ENCODE assay signal across 17 mouse cellular contexts in genomic region chr2:35589385-35589784, GRCm38 (mm10). TPM values are rescaled to one million over a fixed set of nuclear protein-coding genes. Genes with fewer than 3 reads are reported as not detected.
A peak's percentile ranks its signal among the peaks of the same experiment; 100 is the strongest.
DNase-seq lines count a peak whose midpoint lies in the region; ATAC-seq and TF ChIP-seq lines count a peak whose summit lies in the region.
"Had no signal": no experiment of that assay in that cellular context is flagged by ENCODE, and none has a peak within 500 bp of the region (broad histone marks: within the 10 kb centered on the region; RNA-seq: fewer than 3 reads in every experiment).

No protein-coding gene starts in this region.

- WGBS in heart, embryonic 10.5 days: 45% methylated on average over 10 of the region's 10 CpGs
- WGBS in heart, postnatal 0 days: 66% methylated on average over 10 of the region's 10 CpGs
- WGBS in lung, postnatal 0 days: 54% methylated on average over 10 of the region's 10 CpGs

- peaks cover 99% of the 10 kb centered on the region for H3K4me1 ChIP-seq in heart, embryonic 10.5 days
- H3K4me1 ChIP-seq in heart, postnatal 0 days (ENCODE audit: control insufficient read depth, insufficient read depth): peaks cover 78% of the 10 kb centered on the region
- H3K4me1 ChIP-seq in lung, postnatal 0 days (ENCODE audit: insufficient read depth, low read depth, low read length): peaks cover 29% of the 10 kb centered on the region; the same call in 1 of the 2 replicates

- no peak for TF ChIP-seq CTCF in heart, postnatal 0 days (IDR thresholded peaks at IDR 0.05; ENCODE audit: low read depth)
- no peak for TF ChIP-seq CTCF in lung, postnatal 0 days (IDR thresholded peaks at IDR 0.05)
- no peak for TF ChIP-seq CTCF in layer of hippocampus, adult 2 months (conservative IDR thresholded peaks at IDR 0.05)

- H3K4me2 ChIP-seq in heart, postnatal 0 days (ENCODE audit: low read depth, low read length): no peak overlapping the region
- no peak overlapping the region for H3K4me2 ChIP-seq in lung, postnatal 0 days (replicated peaks; ENCODE audit: low read depth, low read length)
- H3K4me2 ChIP-seq: liver, embryonic 12.5 days; midbrain, embryonic 15.5 days had no signal

- ATAC-seq in heart, postnatal 0 days (ENCODE audit: insufficient read depth, low read depth): no peak
- ATAC-seq in lung, postnatal 0 days: no peak
- ATAC-seq: forebrain, postnatal 0 days; midbrain, embryonic 15.5 days had no signal

- intact Hi-C loops in heart, postnatal 36 days (cut with DNase I): loop anchor here (2.0 kb wide), 1 partner anchor 35 kb away; no protein-coding TSS in a partner anchor

- H3K36me3 ChIP-seq in heart, embryonic 10.5 days: 0 out of 2 replicates have a peak, but pooled peaks cover 7% of the 10 kb centered on the region
- no peaks in the 10 kb centered on the region for H3K36me3 ChIP-seq in heart, postnatal 0 days (replicated peaks; ENCODE audit: control insufficient read depth, insufficient read depth, low read length)
- H3K36me3 ChIP-seq in lung, postnatal 0 days (ENCODE audit: insufficient read depth, low read length): no peaks in the 10 kb centered on the region
- H3K36me3 ChIP-seq: forebrain, embryonic 10.5 days; G1E; liver, embryonic 12.5 days; midbrain, embryonic 15.5 days had no signal

- peak overlapping the region; percentile 86 for H3K27ac ChIP-seq in heart, embryonic 10.5 days
- peak overlapping the region; percentile 78 for H3K27ac ChIP-seq in heart, postnatal 0 days (ENCODE audit: low read depth)
- peak overlapping the region; percentile 68 for H3K27ac ChIP-seq in lung, postnatal 0 days (ENCODE audit: low read length)
- H3K27ac ChIP-seq in layer of hippocampus, adult 2 months: no peak overlapping the region
- H3K27ac ChIP-seq: forebrain, embryonic 10.5 days; liver, embryonic 12.5 days; midbrain, embryonic 15.5 days had no signal

- peak overlapping the region; percentile 45; the same call in 1 of the 2 replicates for H3K4me3 ChIP-seq in heart, embryonic 10.5 days
- H3K4me3 ChIP-seq in heart, postnatal 0 days (ENCODE audit: low read depth, low read length): no peak overlapping the region
- H3K4me3 ChIP-seq in lung, postnatal 0 days (ENCODE audit: low read depth, low read length): no peak overlapping the region
- H3K4me3 ChIP-seq in layer of hippocampus, adult 2 months: no peak overlapping the region
- H3K4me3 ChIP-seq: forebrain, embryonic 10.5 days; liver, embryonic 12.5 days; midbrain, embryonic 15.5 days had no signal

- H3K9ac ChIP-seq in heart, postnatal 0 days (replicated peaks; ENCODE audit: low read depth, low read length): no peak overlapping the region
- H3K9ac ChIP-seq in lung, postnatal 0 days (replicated peaks; ENCODE audit: low read depth): no peak overlapping the region
- H3K9ac ChIP-seq: forebrain, postnatal 0 days; liver, embryonic 12.5 days; midbrain, embryonic 15.5 days had no signal

- DNase-seq in heart, embryonic 10.5 days (ENCODE audit: low spot score): no peak
- no peak for DNase-seq in heart, postnatal 36 days
- DNase-seq in heart, postnatal 0 days (ENCODE audit: low spot score): no peak
- no peak for DNase-seq in heart, adult 8-10 months (ENCODE audit: low spot score)
- DNase-seq in lung, postnatal 0 days (ENCODE audit: low spot score): peak; percentile 44
- no peak for DNase-seq in lung, postnatal 4 days
- no peak for DNase-seq in cerebellum, postnatal 25 days
- DNase-seq in layer of hippocampus, adult 2 months (ENCODE audit: low spot score in 2 of 2): no peak
- DNase-seq: cerebellum, adult 18-20 months; cerebellum, postnatal 36 days; forebrain, postnatal 0 days; right cerebral cortex, postnatal 25 days; thymus, adult 2 months had no signal

- H3K9me3 ChIP-seq in heart, embryonic 10.5 days: no peaks in the 10 kb centered on the region
- no peaks in the 10 kb centered on the region for H3K9me3 ChIP-seq in heart, postnatal 0 days (replicated peaks; ENCODE audit: control insufficient read depth, low read length)
- no peaks in the 10 kb centered on the region for H3K9me3 ChIP-seq in lung, postnatal 0 days (ENCODE audit: low read length)
- H3K9me3 ChIP-seq: forebrain, embryonic 10.5 days; G1E; liver, embryonic 12.5 days; midbrain, embryonic 15.5 days had no signal

- no peak for TF ChIP-seq EP300 in heart, postnatal 0 days (IDR thresholded peaks at IDR 0.05; ENCODE audit: low read depth)
- no peak for TF ChIP-seq EP300 in lung, postnatal 0 days (IDR thresholded peaks at IDR 0.05)

- peaks cover 8% of the 10 kb centered on the region for H3K27me3 ChIP-seq in heart, embryonic 10.5 days (ENCODE audit: insufficient read depth, poor library complexity, severe bottlenecking)
- 0 out of 2 replicates have a peak, but pooled peaks cover 4% of the 10 kb centered on the region for H3K27me3 ChIP-seq in heart, postnatal 0 days (ENCODE audit: control insufficient read depth, insufficient read depth, low read length)
- H3K27me3 ChIP-seq in lung, postnatal 0 days (replicated peaks; ENCODE audit: insufficient read depth, low read length): no peaks in the 10 kb centered on the region

RNA-seq across cellular contexts. Expression of gene Dab2ip, which starts 31.3 kb away (rescaled TPM):
- 47.6 and 49.0 TPM in 2 replicates for polyA plus RNA-seq in heart, embryonic 10.5 days (2016; fragmentation: Nextera tagmentation; extraction: Ambion mirVana)
- total RNA-seq in heart, postnatal 36 days (2021): 10 to 100 TPM; 41.7 to 54.2 TPM
- total RNA-seq in heart, postnatal 0 days (2014; rRNA removed; ENCODE audit: low replicate concordance): 57.7 and 61.1 TPM in 2 replicates
- polyA plus RNA-seq in heart, postnatal 0 days (2015; fragmentation: Nextera tagmentation; extraction: Ambion mirVana): 23.8 and 23.9 TPM in 2 replicates
- total RNA-seq in heart, adult 8-10 months (2022): 10 to 100 TPM; 41.4 to 47.5 (median 46.5) TPM
- polyA plus RNA-seq in lung, postnatal 0 days (2015; fragmentation: Nextera tagmentation; extraction: Ambion mirVana): 75.8 and 83.4 TPM in 2 replicates
- 100 to 1,000 TPM in 1 of 2 experiments, 10 to 100 TPM in 1; 96.3 to 103 TPM for total RNA-seq in layer of hippocampus, adult 2 months (2021)
